In the genomic region with DNA sequence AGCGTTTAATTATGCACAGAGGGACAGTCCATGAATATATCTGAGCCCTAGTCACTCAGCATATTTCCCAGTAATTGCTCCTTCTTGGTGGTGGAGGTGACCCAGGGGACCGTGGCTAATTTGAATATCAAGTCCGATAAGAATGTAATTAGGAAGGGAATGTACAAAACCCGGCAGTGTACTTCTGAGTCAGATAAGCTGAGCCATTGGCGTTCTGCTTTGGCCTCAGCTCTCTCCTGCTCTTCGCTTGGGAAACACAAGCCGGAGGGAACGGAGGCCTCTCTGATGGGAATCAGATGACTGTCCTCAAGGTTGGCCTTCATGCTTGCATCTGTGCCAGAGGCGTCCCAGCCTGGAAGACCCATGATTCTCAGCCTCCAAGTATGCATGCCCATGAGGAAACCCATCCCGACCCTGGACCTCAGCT, we compare ENCODE assay signal across 12 mouse cellular contexts. TPM values are rescaled to one million over a fixed set of nuclear protein-coding genes. Genes with fewer than 3 reads are reported as not detected.
DNase-seq lines count a peak whose midpoint lies in the region; ATAC-seq lines count a peak whose summit lies in the region.
"Had no signal": no experiment of that assay in that cellular context is flagged by ENCODE, and none has a peak within 500 bp of the region (broad histone marks: within the 10 kb centered on the region; RNA-seq: fewer than 3 reads in every experiment).

No protein-coding gene starts in this region.

- H3K4me3 ChIP-seq in hindbrain, embryonic 13.5 days, result no peak overlapping the region
- no peak overlapping the region for H3K4me3 ChIP-seq in hindbrain, embryonic 10.5 days
- H3K4me3 ChIP-seq in neural tube, embryonic 13.5 days, result no peak overlapping the region
- H3K4me3 ChIP-seq: kidney, embryonic 15.5 days; limb, embryonic 13.5 days had no signal

- peak overlapping the region; percentile 4; the same call in 1 of the 2 replicates for H3K27ac ChIP-seq in hindbrain, embryonic 13.5 days
- no peak overlapping the region for H3K27ac ChIP-seq in hindbrain, embryonic 10.5 days
- H3K27ac ChIP-seq in neural tube, embryonic 13.5 days (replicated peaks), result peak overlapping the region; percentile 9; the same call in 1 of the 2 replicates
- H3K27ac ChIP-seq: kidney, embryonic 15.5 days; limb, embryonic 13.5 days had no signal

- H3K9me3 ChIP-seq in hindbrain, embryonic 13.5 days, result no peaks in the 10 kb centered on the region
- H3K9me3 ChIP-seq in hindbrain, embryonic 10.5 days, result peaks cover 7% of the 10 kb centered on the region; the same call in 1 of the 2 replicates
- H3K9me3 ChIP-seq in neural tube, embryonic 13.5 days, result no peaks in the 10 kb centered on the region

- DNase-seq in hindbrain, embryonic 10.5 days (ENCODE audit: low spot score), result no peak
- DNase-seq in gastrocnemius, postnatal 25 days, result peak; percentile 55
- peak; percentile 25 for DNase-seq in heart, postnatal 25 days (ENCODE audit: low spot score)
- DNase-seq in cerebellum, adult 11-12 months, result no peak
- DNase-seq in liver, result no peak

- WGBS in hindbrain, embryonic 13.5 days, result 50% methylated on average over 10 of the region's 10 CpGs
- 83% methylated on average over 10 of the region's 10 CpGs for WGBS in hindbrain, embryonic 10.5 days
- 54% methylated on average over 10 of the region's 10 CpGs for WGBS in neural tube, embryonic 13.5 days

- no peaks in the 10 kb centered on the region for H3K36me3 ChIP-seq in hindbrain, embryonic 13.5 days
- H3K36me3 ChIP-seq in hindbrain, embryonic 10.5 days, result no peaks in the 10 kb centered on the region
- H3K36me3 ChIP-seq in neural tube, embryonic 13.5 days, result no peaks in the 10 kb centered on the region
- H3K36me3 ChIP-seq: kidney, embryonic 15.5 days; limb, embryonic 13.5 days had no signal

- peaks cover 22% of the 10 kb centered on the region for H3K27me3 ChIP-seq in hindbrain, embryonic 13.5 days
- peaks cover 27% of the 10 kb centered on the region for H3K27me3 ChIP-seq in hindbrain, embryonic 10.5 days (ENCODE audit: insufficient read depth, poor library complexity, severe bottlenecking)
- H3K27me3 ChIP-seq in neural tube, embryonic 13.5 days, result peaks cover 9% of the 10 kb centered on the region

- H3K4me2 ChIP-seq in hindbrain, embryonic 13.5 days, result no peak overlapping the region
- no peak overlapping the region for H3K4me2 ChIP-seq in neural tube, embryonic 13.5 days
- H3K4me2 ChIP-seq: kidney, embryonic 15.5 days; limb, embryonic 13.5 days had no signal

- ATAC-seq in hindbrain, embryonic 13.5 days (ENCODE audit: low FRiP score), result no peak
- no peak for ATAC-seq in neural tube, embryonic 13.5 days (ENCODE audit: low read depth)

- intact Hi-C loops in heart, postnatal 25 days (cut with DNase I), result no loop called here

- H3K9ac ChIP-seq in hindbrain, embryonic 13.5 days, result no peak overlapping the region
- no peak overlapping the region for H3K9ac ChIP-seq in neural tube, embryonic 13.5 days
- H3K9ac ChIP-seq: kidney, embryonic 15.5 days; limb, embryonic 13.5 days had no signal

- peaks cover 44% of the 10 kb centered on the region for H3K4me1 ChIP-seq in hindbrain, embryonic 13.5 days (replicated peaks)
- peaks cover 45% of the 10 kb centered on the region for H3K4me1 ChIP-seq in hindbrain, embryonic 10.5 days (replicated peaks)
- peaks cover 39% of the 10 kb centered on the region for H3K4me1 ChIP-seq in neural tube, embryonic 13.5 days (replicated peaks)

RNA-seq across cellular contexts. Expression of gene Gm11733, which starts 54.8 kb away (rescaled TPM):
- not detected in 2 replicates for polyA plus RNA-seq in hindbrain, embryonic 13.5 days (2015; fragmentation: Nextera tagmentation; extraction: Ambion mirVana)
- polyA plus RNA-seq in hindbrain, embryonic 10.5 days (2016; fragmentation: Nextera tagmentation; extraction: Ambion mirVana), result not detected in 2 replicates
- total RNA-seq in gastrocnemius, postnatal 25 days (2021), result not detected
- not detected for total RNA-seq in heart, postnatal 25 days (2021)
- not detected in 2 replicates for polyA plus RNA-seq in neural tube, embryonic 13.5 days (2015; fragmentation: Nextera tagmentation; extraction: Ambion mirVana)
- total RNA-seq: common myeloid progenitor, adult 5-6 weeks had no signal
- polyA plus RNA-seq: kidney, embryonic 15.5 days; limb, embryonic 13.5 days; lung, embryonic 16.5 days; small intestine, adult 2 months had no signal

Comparison
In these comparisons a context has a peak if more than half of its experiments do, and no peak if none do; other contexts are left out.
1. DNase-seq: peak in gastrocnemius, postnatal 25 days (single experiment) and heart, postnatal 25 days (single experiment); none in hindbrain, embryonic 10.5 days (single experiment), cerebellum, adult 11-12 months (single experiment) and liver (single experiment).